Mouse (Mus musculus) testis, adult 2 months (tissue): ENCODE measurements around the gene Dbndd2. TPM values are rescaled to one million over a fixed set of nuclear protein-coding genes. Genes with fewer than 3 reads are reported as not detected.

Experiments used
- H3K27ac ChIP-seq: fragments of 200-500 bp; 2 replicates; pipeline ENCODE4 v1.5.1; 2012; ENCODE audit warnings: low read depth, low read length; ENCODE audit not compliant: control insufficient read depth, insufficient read depth
- H3K27me3 ChIP-seq: fragments of 200-500 bp; 2 replicates; pipeline ENCODE4 v1.6.1; 2012; ENCODE audit warnings: mild to moderate bottlenecking, low read length, moderate library complexity; ENCODE audit not compliant: control insufficient read depth, insufficient read depth
- H3K36me3 ChIP-seq: fragments of 200-500 bp; 2 replicates; pipeline ENCODE4 v1.6.1; 2012; ENCODE audit warnings: mild to moderate bottlenecking, low read length; ENCODE audit not compliant: control insufficient read depth, insufficient read depth
- H3K4me1 ChIP-seq: fragments of 200-500 bp; 2 replicates; pipeline ENCODE4 v1.6.1; 2012; ENCODE audit warnings: low read length; ENCODE audit not compliant: control insufficient read depth, insufficient read depth
- H3K4me3 ChIP-seq: fragments of 200-500 bp; 2 replicates; pipeline ENCODE4 v1.5.1; 2012; ENCODE audit warnings: low read depth, mild to moderate bottlenecking, low read length, moderate library complexity, mixed read lengths; ENCODE audit not compliant: control insufficient read depth
- CTCF ChIP-seq: fragments of 200-500 bp; IDR thresholded peaks from 2 replicates; pipeline ENCODE4 v1.5.1; 2012; ENCODE audit warnings: low read depth, mild to moderate bottlenecking, inconsistent platforms, low read length, moderate library complexity; ENCODE audit not compliant: control insufficient read depth, insufficient read depth, insufficient replicate concordance
- POLR2A ChIP-seq: fragments of 200-500 bp; IDR thresholded peaks from 2 replicates; pipeline ENCODE4 v1.6.1; 2012; ENCODE audit warnings: low read depth, mild to moderate bottlenecking, inconsistent platforms, low read length, moderate library complexity; ENCODE audit not compliant: control insufficient read depth
- polyA plus RNA-seq: library from polyadenylated mRNA; depleted of rRNA; stranded (reverse); fragments of >200 nt; gene quantifications from 2 replicates; pipeline ENCODE4 v1.2.3, GENCODE M21; 2012

Dbndd2 gene
- polyA plus RNA-seq, 1 experiment, result 17.0 TPM

DNA sequence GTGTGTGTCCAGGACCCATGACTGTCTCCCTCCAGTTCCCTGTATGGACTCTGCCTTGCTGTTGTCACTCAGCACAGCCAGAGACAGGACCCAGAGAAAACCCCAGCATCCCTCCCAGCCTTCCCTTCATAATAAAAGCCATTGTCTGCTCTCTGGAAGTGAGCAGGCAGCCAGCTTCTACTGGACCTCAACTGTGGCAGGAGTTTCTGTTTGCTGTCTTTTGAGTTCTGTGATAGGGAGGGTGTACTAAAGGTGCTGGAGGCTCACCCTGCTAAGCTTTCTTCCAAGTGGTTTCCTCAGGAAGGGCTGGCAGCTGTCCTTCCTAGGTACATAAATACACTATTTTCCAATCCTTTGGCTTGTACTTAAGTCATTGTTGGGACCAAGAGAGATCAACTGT is 20.7 kb upstream of the Dbndd2 start:
- no peak overlapping the region for H3K4me3 ChIP-seq
- no peaks in the 10 kb centered on the region for H3K27me3 ChIP-seq
- no peaks in the 10 kb centered on the region; the same call in 1 of the 2 replicates for H3K4me1 ChIP-seq
- H3K27ac ChIP-seq, result no peak overlapping the region
- no peak for TF ChIP-seq POLR2A
- no peak for TF ChIP-seq CTCF
- no peaks in the 10 kb centered on the region; the same call in 1 of the 2 replicates for H3K36me3 ChIP-seq

DNA sequence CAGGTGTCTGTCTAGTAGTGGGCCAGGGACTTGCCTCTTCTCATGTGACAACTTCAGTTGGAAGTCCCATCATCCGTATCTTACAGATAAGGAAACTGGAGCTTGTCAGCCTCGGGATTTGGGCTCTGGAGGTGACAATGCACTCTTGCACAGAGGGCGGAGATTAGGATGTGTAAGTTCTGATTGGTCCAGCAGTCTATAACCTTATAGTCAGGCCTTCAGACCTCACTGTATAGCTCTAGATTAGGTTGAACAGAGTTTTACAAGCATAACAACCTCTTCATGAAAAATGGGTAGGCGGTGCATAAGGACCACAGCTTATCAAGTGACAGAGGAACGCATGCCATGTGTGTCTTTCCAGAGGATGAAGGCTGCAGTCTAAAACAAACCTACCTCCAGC is 19.1 kb upstream of the Dbndd2 start:
- no peaks in the 10 kb centered on the region; the same call in 1 of the 2 replicates for H3K4me1 ChIP-seq
- TF ChIP-seq CTCF (no peak), POLR2A (no peak)
- H3K27me3 ChIP-seq, result no peaks in the 10 kb centered on the region
- H3K4me3 ChIP-seq, result no peak overlapping the region
- no peak overlapping the region for H3K27ac ChIP-seq
- no peaks in the 10 kb centered on the region; the same call in 1 of the 2 replicates for H3K36me3 ChIP-seq

DNA sequence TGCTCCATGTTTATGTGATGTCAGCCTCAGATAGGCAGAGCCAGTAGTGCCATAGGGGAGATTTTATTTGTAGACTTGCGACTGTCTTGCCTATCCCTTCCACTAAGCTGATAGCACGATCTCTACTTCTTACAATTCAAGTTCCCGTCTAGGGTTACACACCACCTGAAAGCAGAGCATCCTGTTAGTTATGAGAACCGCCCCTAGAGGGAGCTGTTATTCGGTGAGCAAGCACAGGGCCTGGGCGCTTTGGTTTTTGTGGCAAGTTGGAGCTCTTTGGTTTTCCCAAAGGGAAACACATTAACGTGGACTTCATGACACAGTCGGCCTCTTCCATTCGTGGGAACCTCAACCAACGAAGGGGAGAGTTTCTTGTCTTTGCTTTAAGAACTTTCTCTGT is 15.7 kb upstream of the Dbndd2 start:
- Histone ChIP-seq H3K4me3 (peak overlapping the region; percentile 87), H3K27me3 (no peaks in the 10 kb centered on the region), H3K27ac (peak overlapping the region; percentile 45), H3K4me1 (no peaks in the 10 kb centered on the region), H3K36me3 (peaks cover 7% of the 10 kb centered on the region; the same call in 1 of the 2 replicates)
- TF ChIP-seq CTCF (peak; percentile 39; the same call in 1 of the 2 replicates), POLR2A (no peak; the same call in 1 of the 2 replicates)

DNA sequence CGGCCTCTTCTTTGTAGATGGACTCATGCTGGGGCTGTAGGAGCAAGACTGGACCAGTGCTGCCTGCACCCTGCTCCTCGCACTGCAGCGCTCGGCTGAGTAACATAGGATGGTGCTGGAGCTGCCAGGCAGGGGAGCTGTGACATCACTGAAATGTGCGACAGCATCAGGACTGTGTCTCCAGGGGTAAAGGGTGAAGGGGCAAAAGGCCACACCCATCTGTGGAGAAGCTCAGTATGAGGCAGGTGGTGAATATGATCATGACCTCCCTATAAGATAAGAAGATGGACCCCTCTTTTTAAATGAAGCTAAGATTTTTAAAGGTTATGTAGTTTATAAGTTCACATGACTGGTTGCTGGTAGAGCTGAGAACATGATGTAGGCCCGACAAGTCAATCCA is 12.3 kb upstream of the Dbndd2 start, which contains the start of gene Trp53tg5:
TSS of gene Trp53tg5 (minus strand) at position 101 of the 400 bp plus-strand sequence.
- Histone ChIP-seq H3K4me1 (no peaks in the 10 kb centered on the region), H3K27me3 (no peaks in the 10 kb centered on the region), H3K36me3 (peaks cover 7% of the 10 kb centered on the region; the same call in 1 of the 2 replicates), H3K4me3 (peak within 1 kb of the TSS; percentile 87), H3K27ac (peak within 1 kb of the TSS; percentile 14; the same call in 1 of the 2 replicates)
- TF ChIP-seq CTCF, result no peak
- TF ChIP-seq POLR2A, result peak; percentile 67; the same call in 1 of the 2 replicates

DNA sequence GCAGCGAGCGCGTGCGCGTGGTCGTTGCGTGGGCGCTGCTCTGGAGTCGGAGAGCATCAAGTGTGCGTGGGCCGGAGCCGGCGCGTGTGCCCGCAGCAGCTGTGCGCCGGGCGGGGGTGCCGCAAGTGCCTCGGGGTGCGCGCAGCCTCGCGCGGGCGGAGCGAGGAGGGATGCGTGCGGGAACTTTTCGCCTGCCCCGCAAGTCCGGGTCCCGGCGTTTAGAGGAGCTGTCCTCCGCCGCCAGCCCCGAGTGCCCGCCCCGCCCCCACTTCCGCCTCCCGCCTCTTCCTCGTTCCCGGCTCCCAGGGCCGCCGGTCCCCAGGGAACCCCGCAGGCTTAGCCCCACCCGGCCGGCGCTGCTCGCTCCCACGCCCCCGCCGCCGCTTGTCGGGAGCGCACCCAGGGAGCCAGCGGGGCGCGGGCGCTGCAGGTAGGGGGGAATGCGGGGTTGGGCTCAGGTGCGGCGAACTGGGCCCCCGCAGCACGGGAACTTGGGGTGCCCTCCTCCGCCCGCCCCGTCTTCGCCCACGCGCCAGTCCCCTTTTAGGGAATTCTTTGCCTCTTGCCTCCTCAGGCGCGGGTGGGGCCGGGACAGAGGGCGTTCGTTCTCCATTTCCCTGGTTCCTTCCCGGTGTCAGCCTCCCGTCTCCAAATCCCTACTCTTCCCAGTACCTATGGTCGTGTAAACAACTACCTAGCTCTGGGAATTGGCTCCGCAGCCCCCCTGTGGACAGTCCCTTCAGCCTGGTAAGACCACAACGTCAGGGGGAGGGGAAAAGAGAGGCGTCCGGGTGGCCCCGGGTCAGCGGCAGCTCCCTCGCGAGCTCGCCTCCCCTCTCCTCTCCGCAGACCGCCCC is 580 bp downstream of the Dbndd2 start:
- Histone ChIP-seq H3K27ac (0 out of 2 replicates have a peak overlapping the region, but pooled peaks have one; percentile 48), H3K4me1 (peaks cover 13% of the 10 kb centered on the region), H3K36me3 (no peaks in the 10 kb centered on the region), H3K4me3 (peak overlapping the region; percentile 45), H3K27me3 (no peaks in the 10 kb centered on the region)
- TF ChIP-seq CTCF (no peak), POLR2A (no peak)

DNA sequence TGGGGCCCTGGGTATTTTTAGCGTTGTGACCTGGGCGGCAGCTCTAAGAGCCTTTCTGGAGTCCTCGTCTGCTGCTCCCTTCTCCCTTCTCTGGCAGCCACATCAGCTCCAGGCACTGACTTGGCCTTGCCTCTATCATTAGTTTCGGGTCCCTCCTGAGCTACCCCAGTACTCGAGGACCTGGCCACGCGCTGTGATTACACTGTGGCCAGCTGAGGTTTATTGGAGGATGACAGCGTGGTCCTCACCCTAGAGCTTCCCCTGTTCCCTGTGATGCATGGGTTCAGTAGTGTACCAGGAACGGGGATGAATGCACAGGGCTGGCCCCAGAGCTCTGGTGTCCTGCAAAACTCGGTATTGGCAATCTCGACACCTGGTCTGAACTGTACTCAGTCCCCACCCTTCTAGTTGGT is 1.2 kb downstream of the Dbndd2 start:
- TF ChIP-seq CTCF, result no peak
- TF ChIP-seq POLR2A, result no peak
- H3K4me1 ChIP-seq, result peaks cover 13% of the 10 kb centered on the region
- H3K27me3 ChIP-seq, result no peaks in the 10 kb centered on the region
- H3K4me3 ChIP-seq, result peak overlapping the region; percentile 45
- no peak overlapping the region for H3K27ac ChIP-seq
- no peaks in the 10 kb centered on the region for H3K36me3 ChIP-seq

DNA sequence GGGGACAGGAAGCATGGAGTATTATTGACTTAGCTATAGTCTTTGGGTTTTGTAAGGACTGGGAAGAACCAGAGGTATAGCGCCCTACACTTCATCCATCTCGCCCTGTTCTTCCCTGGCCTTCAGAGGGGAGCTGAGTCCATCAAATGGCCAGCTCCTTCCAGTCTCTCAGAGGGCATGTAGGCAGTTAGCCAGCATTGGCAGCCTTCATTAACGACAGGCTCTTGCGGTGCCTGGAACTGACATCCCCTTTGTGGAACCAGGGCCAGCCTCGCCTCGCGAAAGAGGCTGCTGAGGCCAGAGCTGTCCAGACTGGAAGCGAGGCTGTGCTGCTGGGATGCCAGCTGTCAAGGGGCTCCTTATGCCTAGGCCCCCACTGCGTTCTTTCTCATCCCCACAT is 1.9 kb downstream of the Dbndd2 start:
- H3K4me3 ChIP-seq, result no peak overlapping the region
- peaks cover 13% of the 10 kb centered on the region for H3K4me1 ChIP-seq
- H3K27ac ChIP-seq, result no peak overlapping the region
- H3K27me3 ChIP-seq, result no peaks in the 10 kb centered on the region
- no peaks in the 10 kb centered on the region for H3K36me3 ChIP-seq
- TF ChIP-seq CTCF (no peak), POLR2A (no peak)
